Mouse (Mus musculus): Measurements from ENCODE around the gene Ppp4r3b.

The Ppp4r3b gene

GRCm38 (mm10) chr11:29172563-29173124, at the start of gene Ppp4r3b:
Ppp4r3b (plus strand) TSS chr11:29172890.
- ATAC-seq (ENCODE audit: low TSS enrichment) = peak; percentile 95

GRCm38 (mm10) chr11:29129862-29130384, 42.8 kb upstream of the Ppp4r3b start:
- ATAC-seq (ENCODE audit: low TSS enrichment) = peak; percentile 38

DNA sequence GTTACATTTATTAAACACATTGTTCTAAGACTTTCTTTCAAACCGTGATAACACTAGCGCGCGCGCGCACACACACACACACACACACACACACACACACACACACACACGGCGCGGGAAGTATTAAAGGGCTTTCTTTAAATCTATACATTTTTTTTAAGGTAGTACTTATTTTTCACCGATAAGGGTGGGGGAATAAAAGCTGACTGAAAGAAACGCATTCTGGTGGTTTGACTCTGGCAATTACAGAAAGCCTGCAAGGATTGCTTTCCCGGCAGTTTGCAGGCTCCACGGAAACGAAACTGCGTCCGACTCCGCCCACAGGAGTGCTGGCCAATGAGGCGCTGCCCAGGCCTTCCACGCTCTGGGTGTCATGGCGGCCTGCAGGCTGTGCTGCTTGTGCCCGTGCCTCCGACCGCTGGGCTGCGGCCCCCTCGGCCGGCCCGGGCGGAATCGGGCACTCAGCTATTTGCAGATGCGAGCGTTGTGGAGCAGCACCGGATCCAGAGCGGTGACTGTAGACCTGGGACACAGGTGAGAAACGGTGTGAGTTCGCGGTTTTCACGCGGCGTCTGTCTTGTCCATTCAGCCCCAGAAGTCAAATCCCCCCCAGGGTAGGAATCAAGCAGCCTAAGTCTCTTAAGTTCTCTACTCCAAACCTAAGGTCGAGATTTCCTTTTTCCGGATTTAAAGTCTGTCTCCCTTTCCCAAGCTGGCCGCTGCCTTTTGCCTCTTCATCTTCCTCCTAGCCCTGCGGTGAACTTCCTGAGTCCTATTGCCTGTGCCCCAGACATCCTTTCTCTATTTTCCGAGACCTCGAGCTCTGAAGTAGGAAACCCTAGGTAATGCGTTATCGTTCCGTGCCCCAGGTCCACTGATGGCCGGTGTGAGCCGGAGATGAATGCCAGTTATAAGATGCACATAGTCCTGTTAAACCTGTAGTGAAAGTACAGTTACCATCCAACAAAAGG, 42.0 kb upstream of the Ppp4r3b start, which contains the start of gene Pnpt1:
Pnpt1 (plus strand) TSS at position 360 of the 971 bp plus-strand sequence.
- ATAC-seq (ENCODE audit: low TSS enrichment) = peak; percentile 100

- ATAC-seq (ENCODE audit: low TSS enrichment) = no peak
These were observed 32.0 kb upstream of the Ppp4r3b start for GRCm38 (mm10) chr11:29140671-29141070.

DNA sequence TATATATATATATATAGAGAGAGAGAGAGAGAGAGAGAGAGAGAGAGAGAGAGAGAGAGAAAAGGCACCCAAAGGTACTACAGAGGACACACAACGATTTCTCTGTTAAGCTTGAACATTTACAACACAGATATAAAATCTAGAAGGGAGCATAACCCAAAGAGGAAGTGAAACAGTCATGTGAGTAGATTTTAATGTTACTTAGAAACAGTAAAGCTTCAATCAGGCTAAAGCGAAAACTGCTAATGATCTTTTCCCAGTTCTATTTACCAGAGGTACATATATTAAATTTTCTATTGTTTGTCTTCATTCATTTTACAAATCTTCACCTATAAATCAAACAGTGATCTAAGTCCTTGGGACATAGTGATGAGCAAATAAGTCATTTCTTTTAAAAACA, 23.8 kb upstream of the Ppp4r3b start:
- no peak for ATAC-seq (ENCODE audit: low TSS enrichment)

DNA sequence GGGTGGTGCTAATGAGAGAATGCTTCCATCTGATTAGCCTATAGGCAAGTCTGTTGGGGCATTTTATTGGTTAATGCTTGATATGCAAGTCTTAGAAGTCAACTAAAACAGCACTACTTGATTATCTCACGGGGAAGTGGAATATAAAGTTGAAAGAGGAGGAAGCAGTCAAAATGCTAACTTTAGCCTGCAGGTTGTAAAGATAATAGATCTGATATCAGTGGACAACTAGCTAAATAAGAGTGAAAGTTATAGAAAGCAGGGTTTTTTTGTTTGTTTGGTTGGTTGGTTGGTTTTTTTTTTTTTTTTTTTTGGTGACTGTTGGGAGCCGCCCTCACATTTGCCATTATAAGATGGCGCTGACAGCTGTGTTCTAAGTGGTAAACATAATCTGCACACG, 9.1 kb upstream of the Ppp4r3b start:
- no peak for ATAC-seq (ENCODE audit: low TSS enrichment)

- peak; percentile 60 for ATAC-seq (ENCODE audit: low TSS enrichment)
These were observed 715 bp upstream of the Ppp4r3b start for GRCm38 (mm10) chr11:29171959-29172391.

DNA sequence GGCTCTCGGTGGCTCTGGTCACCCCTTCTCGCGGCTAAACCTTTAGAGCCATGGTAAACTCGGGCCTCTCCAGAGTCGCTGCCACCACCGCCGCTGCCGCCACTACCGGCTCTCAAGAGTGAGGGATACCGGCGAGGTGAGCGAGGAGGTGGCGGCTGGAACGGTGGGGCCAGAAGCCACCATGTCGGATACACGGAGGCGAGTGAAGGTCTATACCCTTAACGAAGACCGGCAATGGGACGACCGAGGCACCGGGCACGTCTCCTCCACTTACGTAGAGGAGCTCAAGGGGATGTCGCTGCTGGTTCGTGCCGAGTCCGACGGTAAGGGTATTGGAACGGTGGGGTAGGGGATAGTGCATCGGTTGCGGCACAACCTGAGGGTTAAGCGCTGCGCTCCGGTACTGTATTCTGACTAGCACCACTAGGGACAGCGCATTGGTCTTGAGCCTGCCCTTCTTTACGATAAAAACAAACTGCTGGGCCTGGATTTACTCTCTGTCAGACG, 488 bp downstream of the Ppp4r3b start:
- peak; percentile 56 for ATAC-seq (ENCODE audit: low TSS enrichment)

- ATAC-seq (ENCODE audit: low TSS enrichment) = no peak
These were observed 1.2 kb downstream of the Ppp4r3b start for GRCm38 (mm10) chr11:29173706-29174436.

- no peak for ATAC-seq (ENCODE audit: low TSS enrichment)
These were observed 6.6 kb downstream of the Ppp4r3b start for GRCm38 (mm10) chr11:29179319-29179718.

GRCm38 (mm10) chr11:29180657-29181056, 8.0 kb downstream of the Ppp4r3b start:
- peak; percentile 57 for ATAC-seq (ENCODE audit: low TSS enrichment)

DNA sequence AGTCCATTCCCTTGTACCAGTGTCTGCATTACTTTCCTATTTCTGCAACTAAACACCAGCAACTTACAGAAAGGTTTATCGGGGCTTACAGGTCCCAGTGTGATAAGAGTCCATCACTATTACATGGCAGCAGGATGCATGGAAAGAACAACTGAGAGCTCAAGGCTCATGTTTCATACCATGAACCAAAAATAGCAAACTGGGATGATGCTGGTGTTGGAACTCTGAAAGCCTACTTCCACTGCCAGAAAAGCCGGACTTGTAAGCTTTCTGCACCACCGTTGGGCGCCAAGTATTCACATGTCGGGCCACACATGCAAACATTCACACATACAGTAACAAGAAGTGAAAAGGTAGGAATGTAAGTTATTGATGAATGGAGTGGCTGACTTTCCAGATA, 9.1 kb downstream of the Ppp4r3b start:
- no peak for ATAC-seq (ENCODE audit: low TSS enrichment)

DNA sequence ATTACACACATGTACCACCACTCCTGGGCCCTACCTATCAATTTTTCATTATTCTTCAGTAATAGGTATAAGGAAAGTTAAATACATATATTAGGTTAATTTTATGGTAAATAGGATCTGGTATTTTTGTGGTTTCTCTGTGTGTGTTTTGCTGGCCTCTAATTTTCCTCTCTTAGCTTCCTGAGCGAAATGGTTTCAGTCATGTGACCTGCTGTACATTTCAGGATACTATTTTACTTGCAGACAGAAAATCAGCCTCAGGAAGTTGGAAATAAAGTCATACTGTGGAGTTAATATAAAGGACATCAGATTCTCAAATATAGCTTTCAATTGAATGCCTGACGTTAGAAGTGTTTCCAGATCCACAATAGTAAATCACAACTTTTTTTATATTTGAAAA, 16.3 kb downstream of the Ppp4r3b start:
- ATAC-seq (ENCODE audit: low TSS enrichment) = no peak

DNA sequence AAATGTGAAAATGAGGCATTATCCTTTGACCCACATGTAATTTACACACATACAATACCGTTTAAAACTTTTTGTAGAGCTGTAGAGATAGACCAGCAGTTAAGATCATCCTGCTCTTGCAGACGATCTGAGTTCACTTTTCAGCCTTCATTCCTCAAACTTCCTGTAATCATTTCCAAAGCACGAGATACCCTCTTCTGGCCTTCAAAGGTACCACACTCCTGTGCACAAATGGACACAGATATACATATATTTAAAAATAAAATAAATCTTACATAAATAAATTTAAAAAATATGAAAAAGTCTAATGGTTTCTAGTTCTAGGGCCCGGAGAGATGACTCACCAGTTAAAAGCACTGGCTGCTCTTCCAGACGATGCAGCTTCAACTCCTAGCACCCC, 31.0 kb downstream of the Ppp4r3b start:
- no peak for ATAC-seq (ENCODE audit: low TSS enrichment)

DNA sequence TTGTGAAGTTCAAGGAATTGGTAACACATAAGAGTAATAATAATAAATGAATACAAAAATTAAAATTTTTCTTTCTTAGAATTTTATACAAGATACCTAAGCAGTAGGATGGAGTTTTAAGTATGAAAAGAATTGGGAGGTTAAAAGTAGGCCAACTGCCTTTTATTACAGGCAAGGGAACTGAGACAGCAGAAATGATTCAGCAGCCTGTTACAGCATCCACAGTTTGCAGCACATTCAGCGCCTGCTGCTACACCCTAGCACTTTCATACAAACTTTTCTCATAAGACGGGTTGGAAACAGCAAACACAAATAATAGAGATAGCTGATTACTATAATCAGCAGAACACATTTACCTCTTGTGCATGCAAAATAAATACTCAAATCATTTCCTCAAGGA, 37.1 kb downstream of the Ppp4r3b start:
- peak; percentile 52; the same call in 1 of the 2 replicates for ATAC-seq (ENCODE audit: low TSS enrichment)

DNA sequence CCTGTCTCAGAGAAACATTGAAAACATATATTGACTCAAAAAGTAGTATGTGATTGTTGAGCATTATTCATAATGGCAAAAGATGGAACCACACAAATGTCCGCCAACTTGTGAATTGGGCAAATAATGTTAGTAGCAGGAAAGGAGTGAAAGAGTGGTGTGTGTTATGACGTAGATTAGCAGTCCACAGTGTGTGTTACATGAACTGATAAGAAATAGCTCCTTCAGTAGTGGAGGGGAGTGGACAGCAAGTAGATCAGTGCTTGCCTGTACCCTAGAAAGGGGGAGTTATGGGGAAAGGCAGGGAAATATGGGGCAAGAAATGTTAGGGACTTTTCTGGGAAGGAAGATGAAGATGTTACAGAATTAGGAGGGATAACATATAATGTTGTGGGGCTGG, 43.5 kb downstream of the Ppp4r3b start:
- ATAC-seq (ENCODE audit: low TSS enrichment) = no peak

- no peak for ATAC-seq (ENCODE audit: low TSS enrichment)
These were observed 46.4 kb downstream of the Ppp4r3b start for GRCm38 (mm10) chr11:29219055-29219454.

DNA sequence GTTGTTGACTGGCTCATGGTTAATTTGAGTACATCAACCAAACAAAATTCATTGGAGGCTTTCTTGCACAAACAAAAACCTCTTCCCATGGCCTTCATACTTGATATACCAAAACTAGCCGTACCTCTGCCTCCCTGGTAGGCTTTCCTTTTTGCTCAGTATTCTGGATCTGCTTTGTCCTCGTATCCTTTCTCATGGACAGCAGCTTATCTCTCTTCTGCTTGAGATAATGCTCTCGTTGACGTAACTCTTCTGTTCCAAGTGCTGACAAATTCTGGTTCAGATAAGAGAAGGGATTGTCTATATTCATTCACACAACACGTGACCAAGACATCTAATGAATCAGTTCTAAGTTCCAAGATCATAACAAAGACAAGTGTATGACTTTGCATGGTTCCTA, 49.6 kb downstream of the Ppp4r3b start:
- no peak for ATAC-seq (ENCODE audit: low TSS enrichment)

DNA sequence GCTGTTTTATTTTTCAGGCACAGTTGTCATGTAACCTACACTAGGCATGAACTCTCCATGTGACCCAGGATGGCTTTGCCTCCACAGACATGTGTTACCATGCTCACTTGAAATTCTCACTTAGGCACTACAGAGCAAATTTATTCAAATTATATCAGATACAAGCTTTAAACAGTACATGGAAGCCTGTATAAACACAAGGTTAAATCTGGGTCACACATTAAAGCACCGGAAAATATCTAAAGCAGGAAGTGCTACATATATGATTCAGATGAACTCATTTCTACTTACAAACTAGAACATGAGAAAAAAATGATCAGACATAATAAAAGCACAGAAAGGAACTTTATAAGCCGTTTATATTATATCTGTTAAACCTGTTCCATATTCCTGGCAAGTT, 52.1 kb downstream of the Ppp4r3b start:
- no peak for ATAC-seq (ENCODE audit: low TSS enrichment)

DNA sequence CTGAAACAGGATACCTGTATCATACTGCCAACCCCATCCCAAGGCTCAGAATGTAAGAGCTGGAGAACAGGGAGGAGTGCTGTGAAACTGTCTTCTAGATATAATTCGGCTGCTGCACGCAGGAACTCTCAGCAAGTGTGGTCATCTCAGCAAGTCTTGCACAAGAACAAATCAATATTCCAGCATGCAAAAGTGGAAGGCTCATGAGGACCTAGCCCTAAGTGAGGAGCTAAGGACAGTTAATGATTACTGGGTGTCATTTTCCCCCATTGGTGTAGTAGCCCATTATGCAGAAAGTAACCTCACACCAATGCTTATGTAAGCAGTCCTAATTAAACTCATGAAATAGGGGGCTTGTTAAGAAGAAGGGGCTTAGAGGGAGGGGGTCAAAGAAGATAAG, 56.3 kb downstream of the Ppp4r3b start:
- ATAC-seq (ENCODE audit: low TSS enrichment) = no peak

DNA sequence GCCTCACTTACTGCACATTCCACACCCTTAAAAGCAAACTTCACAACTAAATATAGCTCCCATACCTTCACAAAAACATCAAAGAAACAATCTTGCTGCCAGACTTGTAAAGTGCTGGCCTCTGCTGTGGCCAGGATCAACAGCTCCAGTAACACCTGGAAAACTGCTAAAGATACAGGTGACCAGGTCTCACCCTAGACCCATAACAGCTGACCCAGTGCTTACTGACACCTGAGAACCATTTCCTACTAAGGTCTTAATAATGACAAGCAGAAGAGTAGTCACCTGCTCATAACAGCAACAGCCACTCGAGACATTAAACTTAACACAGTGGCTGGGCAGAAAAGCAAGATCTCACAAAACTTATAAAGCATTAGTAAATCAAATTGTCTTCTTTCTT, 60.9 kb downstream of the Ppp4r3b start:
- ATAC-seq (ENCODE audit: low TSS enrichment) = no peak

DNA sequence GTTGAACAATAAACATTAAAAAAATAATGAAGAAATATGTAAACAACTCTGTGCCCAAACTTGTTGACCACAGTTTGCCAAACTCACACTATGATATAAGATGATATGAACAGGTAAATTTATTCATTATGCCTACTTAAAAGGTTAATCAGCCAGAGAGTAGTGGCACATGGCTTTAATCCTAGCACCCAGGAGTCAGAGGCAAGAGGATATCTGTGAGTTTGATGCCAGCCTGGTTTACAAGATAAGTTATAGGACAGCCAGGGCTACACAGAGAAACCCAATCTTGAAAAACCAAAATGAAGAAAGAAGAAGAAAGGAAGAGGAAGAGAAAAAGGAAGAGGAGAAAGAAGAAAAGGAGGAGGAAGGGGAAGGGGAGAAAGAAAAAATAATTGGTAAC, 64.7 kb downstream of the Ppp4r3b start:
- no peak for ATAC-seq (ENCODE audit: low TSS enrichment)

Measured in frontal cortex, adult (tissue).